Mouse (Mus musculus) erythroblast, adult 5-6 weeks (primary cell): Measurements from ENCODE around the gene Ppp1r3c. TPM values are rescaled to one million over a fixed set of nuclear protein-coding genes. Genes with fewer than 3 reads are reported as not detected.

Experiments used
- ATAC-seq: replicated peaks from 2 replicates; pipeline ENCODE4 v1.8.0; 2016; ENCODE audit warnings: moderate number of reproducible peaks, mild to moderate bottlenecking, moderate TSS enrichment, inconsistent platforms; ENCODE audit not compliant: poor library complexity, low FRiP score, severe bottlenecking
- total RNA-seq, 2 experiments: library from RNA; stranded (forward) in 1 of 2; stranded (reverse) in 1 of 2; fragments of 150-400 nt in 1 of 2; fragments of 200-764, 138-1000 nt in 1 of 2; gene quantifications; 2 replicates each; pipeline versions ENCODE4 v1.2.3 to v1.2.4; 2015 to 2017; ENCODE audit warnings: low replicate concordance in 2 of 2

The Ppp1r3c gene
- total RNA-seq, 2 experiments from 2014 or later = not detected

DNA sequence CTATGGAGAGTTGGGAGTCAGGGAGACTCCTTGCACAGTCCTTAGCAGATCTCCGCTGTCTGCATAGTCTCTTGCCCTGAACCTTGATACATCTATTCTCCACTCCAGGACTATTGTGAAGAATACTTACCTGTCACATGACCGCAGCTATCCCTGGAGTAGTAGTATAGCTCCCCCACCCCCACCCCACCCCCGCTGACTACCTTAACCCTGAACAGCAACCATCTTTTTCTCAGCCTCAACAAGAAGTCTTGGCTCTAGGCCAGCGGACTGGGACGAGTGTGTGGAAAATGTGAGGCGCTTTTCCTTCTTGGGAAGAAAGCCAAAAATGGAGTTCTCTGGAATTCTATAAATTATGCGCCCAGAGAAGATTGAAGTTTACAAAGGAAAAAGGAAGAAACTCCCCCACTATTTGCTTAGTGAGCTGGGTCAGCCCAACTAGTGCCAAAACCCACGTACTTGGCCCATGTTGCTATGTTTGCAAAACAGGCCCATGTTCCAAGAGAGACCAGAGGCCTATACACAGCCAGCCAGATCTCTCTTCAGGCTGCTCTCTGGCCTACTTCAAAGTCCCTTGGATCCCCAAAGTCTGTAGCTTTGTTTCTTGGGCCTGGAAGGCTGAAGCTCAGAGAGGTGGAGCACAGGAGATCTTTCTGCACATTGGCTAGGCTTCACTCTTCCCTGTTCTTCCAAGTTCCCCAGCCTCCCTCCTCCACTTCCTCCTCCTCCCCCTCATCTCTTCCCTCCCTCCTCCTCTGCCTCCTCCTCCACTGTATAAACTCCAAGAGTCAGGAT, 48.4 kb downstream of the Ppp1r3c start:
- ATAC-seq = no peak

DNA sequence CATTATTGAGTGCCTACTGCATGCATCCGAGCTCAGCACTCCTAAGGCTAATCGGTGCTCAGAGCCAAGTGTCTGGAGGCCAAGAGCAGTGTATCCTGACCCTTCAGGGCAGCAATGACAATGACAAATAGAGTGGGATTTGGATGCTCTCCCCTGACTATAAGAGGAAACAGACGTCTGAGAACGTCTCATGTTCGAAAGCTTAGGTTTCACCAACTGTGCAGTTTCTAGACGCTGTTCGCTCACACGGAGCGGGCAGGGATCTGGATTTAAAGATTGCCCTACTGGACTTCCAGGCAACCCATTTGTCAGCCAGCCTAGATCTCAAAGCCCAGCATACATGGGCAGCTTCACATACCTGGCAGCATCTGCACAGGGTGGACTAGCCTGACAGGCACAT, 49.4 kb downstream of the Ppp1r3c start:
- no peak for ATAC-seq

DNA sequence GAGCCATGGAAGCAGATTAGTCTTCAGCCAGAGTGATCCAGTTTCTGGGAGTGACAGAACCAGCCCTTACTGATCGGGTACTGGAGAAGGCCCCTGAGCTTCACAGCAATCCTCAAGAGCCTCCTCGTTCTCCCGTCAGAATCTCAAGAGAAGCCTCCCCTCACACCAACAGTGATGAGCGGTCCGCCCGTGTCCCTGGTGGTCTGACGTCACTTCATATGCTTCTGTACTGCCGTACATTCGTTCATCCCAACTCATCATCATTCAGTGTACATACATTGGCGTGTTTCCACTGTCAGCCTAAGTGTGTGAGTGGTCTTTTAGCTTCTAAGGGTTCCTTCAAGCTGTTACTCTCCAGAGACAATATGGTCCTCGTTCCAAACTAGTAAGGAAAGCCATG, 50.4 kb downstream of the Ppp1r3c start:
- ATAC-seq = no peak

DNA sequence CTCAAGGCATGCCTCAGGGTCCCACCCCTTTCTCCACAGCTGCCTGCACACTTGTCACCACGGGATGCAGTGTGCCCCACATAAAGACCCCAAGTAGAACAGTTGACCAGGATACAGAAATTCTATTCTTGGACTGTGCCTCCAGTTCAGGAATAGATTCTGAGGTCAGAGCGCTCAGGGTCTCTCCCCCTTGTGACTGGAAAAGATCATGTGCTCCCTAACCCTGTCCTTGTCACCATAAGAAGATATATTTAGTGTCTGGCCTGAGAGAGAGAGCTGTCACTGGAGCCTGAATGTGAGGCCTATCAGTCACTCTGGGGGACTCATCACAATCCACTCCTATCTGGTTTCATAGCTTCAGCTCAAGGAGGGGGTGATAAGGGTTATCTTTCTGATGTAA, 53.9 kb downstream of the Ppp1r3c start:
- no peak for ATAC-seq

Other genes starting within 250 kb of the Ppp1r3c start
- 0.84 and 2.9 TPM in 2 replicates for gene Hectd2, start 182.0 kb downstream of the Ppp1r3c start, total RNA-seq (2015; ENCODE audit: low replicate concordance)
- gene Hectd2, start 182.0 kb downstream of the Ppp1r3c start, total RNA-seq (2017; ENCODE audit: low replicate concordance) = not detected in 2 replicates
- gene Tnks2, start 97.6 kb upstream of the Ppp1r3c start, total RNA-seq (2015; ENCODE audit: low replicate concordance) = 22.4 and 29.0 TPM in 2 replicates
- gene Tnks2, start 97.6 kb upstream of the Ppp1r3c start, total RNA-seq (2017; ENCODE audit: low replicate concordance) = 26.9 and 56.0 TPM in 2 replicates
- 3.5 and 4.2 TPM in 2 replicates for gene Fgfbp3, start 183.0 kb upstream of the Ppp1r3c start, total RNA-seq (2015; ENCODE audit: low replicate concordance)
- gene Fgfbp3, start 183.0 kb upstream of the Ppp1r3c start, total RNA-seq (2017; ENCODE audit: low replicate concordance) = 1.1 and 2.8 TPM in 2 replicates
- 43.6 and 57.3 TPM in 2 replicates for gene Btaf1, start 189.4 kb upstream of the Ppp1r3c start, total RNA-seq (2015; ENCODE audit: low replicate concordance)
- 117 and 148 TPM in 2 replicates for gene Btaf1, start 189.4 kb upstream of the Ppp1r3c start, total RNA-seq (2017; ENCODE audit: low replicate concordance)